Mouse (Mus musculus) liver, adult 2 months (tissue): ENCODE data around the gene Pear1. TPM values are rescaled to one million over a fixed set of nuclear protein-coding genes. Genes with fewer than 3 reads are reported as not detected.

ENCODE experiments used
- DNase-seq: peaks from one replicate; pipeline ENCODE4 v3.0.0-alpha.2; 2011; ENCODE audit warnings: low read depth, low spot score; ENCODE audit errors: extremely low read depth
- H3K27ac ChIP-seq: fragments of 200-500 bp; replicated peaks from 2 replicates; pipeline ENCODE4 v1.5.1; 2012; ENCODE audit warnings: low read depth, mild to moderate bottlenecking, control low read depth, inconsistent platforms, low read length; ENCODE audit not compliant: insufficient read depth
- H3K27me3 ChIP-seq: fragments of 200-500 bp; 2 replicates; pipeline ENCODE4 v1.6.1; 2012; ENCODE audit warnings: mild to moderate bottlenecking, moderate library complexity, low read length, inconsistent platforms; ENCODE audit not compliant: control insufficient read depth, insufficient read depth
- H3K36me3 ChIP-seq: fragments of 200-500 bp; 2 replicates; pipeline ENCODE4 v1.6.1; 2012; ENCODE audit warnings: low read length, inconsistent platforms; ENCODE audit not compliant: control insufficient read depth, insufficient read depth
- H3K4me1 ChIP-seq: fragments of 200-500 bp; 2 replicates; pipeline ENCODE4 v1.6.1; 2011; ENCODE audit warnings: low read length; ENCODE audit not compliant: control insufficient read depth, insufficient read depth
- H3K4me3 ChIP-seq: fragments of 200-500 bp; 2 replicates; pipeline ENCODE4 v1.5.1; 2011; ENCODE audit warnings: low read depth, mild to moderate bottlenecking, control low read depth, low read length, moderate library complexity; ENCODE audit not compliant: insufficient read depth
- H3K79me2 ChIP-seq: fragments of 200-500 bp; 2 replicates; pipeline ENCODE4 v1.6.1; 2012; ENCODE audit warnings: inconsistent platforms, mild to moderate bottlenecking, low read length, moderate library complexity; ENCODE audit not compliant: control insufficient read depth, insufficient read depth
- H3K9ac ChIP-seq: fragments of 200-500 bp; 2 replicates; pipeline ENCODE4 v1.6.1; 2012; ENCODE audit warnings: low read depth, mild to moderate bottlenecking, control low read depth, inconsistent platforms, low read length
- CTCF ChIP-seq: fragments of 200-500 bp; IDR thresholded peaks from 2 replicates; pipeline ENCODE4 v1.5.1; 2011; ENCODE audit warnings: low read depth, low read length, control low read depth
- POLR2A ChIP-seq: fragments of 200-500 bp; IDR thresholded peaks from 2 replicates; pipeline ENCODE4 v1.6.1; 2011; ENCODE audit warnings: low read length, control low read depth; ENCODE audit not compliant: insufficient read depth; ENCODE audit errors: extremely low read depth
- WGBS: fragments of 180-500 bp; shearing (Covaris S2); methylation state at CpG from one replicate; pipeline ENCODE4 v1.1.7; 2018; 5-methylcytosine and 5-hydroxymethylcytosine counted together
- polyA plus RNA-seq: library from polyadenylated mRNA; depleted of rRNA; stranded (reverse); fragments of >200 nt; gene quantifications from 2 replicates; pipeline ENCODE4 v1.2.3, GENCODE M21; 2012
- total RNA-seq: library from RNA; depleted of rRNA; stranded (reverse); fragments of >200 nt; gene quantifications from 2 replicates; pipeline ENCODE4 v1.2.3, GENCODE M21; 2014

The Pear1 gene
- total and polyA plus RNA-seq, 2 experiments, result 2.3 to 12.7 TPM

- Histone ChIP-seq H3K4me1 (no peaks in the 10 kb centered on the region), H3K36me3 (no peaks in the 10 kb centered on the region), H3K9ac (no peak overlapping the region), H3K27ac (no peak overlapping the region), H3K27me3 (no peaks in the 10 kb centered on the region), H3K4me3 (no peak overlapping the region), H3K79me2 (no peaks in the 10 kb centered on the region)
- DNase-seq, result peak; percentile 63
- WGBS, result 4% methylated on average over 12 of the region's 12 CpGs
- TF ChIP-seq CTCF (peak; percentile 93), POLR2A (no peak)
Observed at GRCm38 (mm10) chr3:87816646-87817093, 7.4 kb downstream of the Pear1 start.

GRCm38 (mm10) chr3:87816166-87816565 lies 7.9 kb downstream of the Pear1 start:
- no peaks in the 10 kb centered on the region for H3K79me2 ChIP-seq
- TF ChIP-seq POLR2A (no peak), CTCF (no peak)
- H3K4me1 ChIP-seq, result no peaks in the 10 kb centered on the region
- H3K4me3 ChIP-seq, result no peak overlapping the region
- no peak for DNase-seq
- no peaks in the 10 kb centered on the region for H3K27me3 ChIP-seq
- H3K9ac ChIP-seq, result no peak overlapping the region
- H3K27ac ChIP-seq, result no peak overlapping the region
- H3K36me3 ChIP-seq, result no peaks in the 10 kb centered on the region
- WGBS, result 70% methylated on average over 6 of the region's 6 CpGs

- Histone ChIP-seq H3K79me2 (no peaks in the 10 kb centered on the region), H3K9ac (no peak overlapping the region), H3K27ac (no peak overlapping the region), H3K4me3 (no peak overlapping the region), H3K4me1 (no peaks in the 10 kb centered on the region), H3K36me3 (no peaks in the 10 kb centered on the region), H3K27me3 (peaks cover 8% of the 10 kb centered on the region)
- no peak for TF ChIP-seq CTCF
- TF ChIP-seq POLR2A, result no peak
- WGBS, result 69% methylated on average over 10 of the region's 10 CpGs
- DNase-seq, result no peak
Observed at GRCm38 (mm10) chr3:87812873-87813272, 11.2 kb downstream of the Pear1 start.

GRCm38 (mm10) chr3:87812413-87812812 lies 11.7 kb downstream of the Pear1 start:
- Histone ChIP-seq H3K4me3 (no peak overlapping the region), H3K27me3 (peaks cover 8% of the 10 kb centered on the region), H3K79me2 (no peaks in the 10 kb centered on the region), H3K27ac (no peak overlapping the region), H3K36me3 (no peaks in the 10 kb centered on the region), H3K4me1 (no peaks in the 10 kb centered on the region), H3K9ac (no peak overlapping the region)
- DNase-seq, result no peak
- WGBS, result 82% methylated on average over 4 of the region's 4 CpGs
- no peak for TF ChIP-seq POLR2A
- no peak for TF ChIP-seq CTCF

- Histone ChIP-seq H3K27ac (no peak overlapping the region), H3K36me3 (no peaks in the 10 kb centered on the region), H3K79me2 (no peaks in the 10 kb centered on the region), H3K9ac (no peak overlapping the region), H3K4me1 (no peaks in the 10 kb centered on the region), H3K27me3 (peaks cover 8% of the 10 kb centered on the region), H3K4me3 (no peak overlapping the region)
- 80% methylated on average over 8 of the region's 8 CpGs for WGBS
- no peak for DNase-seq
- no peak for TF ChIP-seq CTCF
Observed at GRCm38 (mm10) chr3:87811297-87811696, 12.8 kb downstream of the Pear1 start.

GRCm38 (mm10) chr3:87809322-87809962 lies 14.7 kb downstream of the Pear1 start:
- H3K36me3 ChIP-seq, result no peaks in the 10 kb centered on the region
- H3K9ac ChIP-seq, result no peak overlapping the region
- no peak overlapping the region for H3K27ac ChIP-seq
- no peak for DNase-seq
- no peak for TF ChIP-seq POLR2A
- TF ChIP-seq CTCF, result no peak
- H3K4me3 ChIP-seq, result no peak overlapping the region
- H3K4me1 ChIP-seq, result no peaks in the 10 kb centered on the region
- peaks cover 8% of the 10 kb centered on the region for H3K27me3 ChIP-seq
- no peaks in the 10 kb centered on the region for H3K79me2 ChIP-seq
- 13% methylated on average over 28 of the region's 28 CpGs for WGBS
